26 mouse cellular contexts compared by ENCODE assay signal in the genomic region with DNA sequence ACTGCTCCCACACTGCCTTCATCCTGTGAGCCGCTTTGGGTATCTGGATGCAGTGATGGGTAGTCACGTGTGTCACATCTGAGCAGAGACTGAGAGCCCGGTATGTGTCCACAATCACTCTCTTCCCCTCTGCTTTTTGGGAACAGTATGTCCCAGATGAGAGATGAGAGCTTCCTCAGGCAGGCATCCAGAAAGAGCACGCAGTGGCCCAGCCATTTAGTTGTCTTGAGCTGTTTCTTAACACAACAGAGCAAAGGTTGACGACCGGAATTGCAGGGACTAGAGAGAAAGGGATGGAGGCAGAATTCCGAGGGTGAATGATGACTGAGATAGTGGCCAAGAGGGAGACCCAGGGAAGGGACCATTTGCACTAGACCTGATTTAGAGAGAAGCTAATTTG.
DNase-seq lines count a peak whose midpoint lies in the region; ATAC-seq and TF ChIP-seq lines count a peak whose summit lies in the region.
"Had no signal": no experiment of that assay in that cellular context is flagged by ENCODE, and none has a peak within 500 bp of the region (broad histone marks: within the 10 kb centered on the region; RNA-seq: fewer than 3 reads in every experiment).

No protein-coding gene starts in this region.

- no peak overlapping the region for H3K4me3 ChIP-seq in gastrocnemius, adult 2 months
- H3K4me3 ChIP-seq in kidney, embryonic 15.5 days (replicated peaks) = no peak overlapping the region
- H3K4me3 ChIP-seq: erythroblast, embryonic 14.5 days; heart, embryonic 10.5 days; heart, embryonic 15.5 days; intestine, embryonic 15.5 days; liver, embryonic 15.5 days; myocyte; neural tube, embryonic 12.5 days had no signal

- H3K4me1 ChIP-seq in kidney, embryonic 15.5 days = 0 out of 2 replicates have a peak, but pooled peaks cover 2% of the 10 kb centered on the region
- H3K4me1 ChIP-seq: heart, embryonic 15.5 days; intestine, embryonic 15.5 days; liver, embryonic 15.5 days; neural tube, embryonic 12.5 days had no signal

- H3K27ac ChIP-seq in gastrocnemius, adult 2 months = no peak overlapping the region
- no peak overlapping the region for H3K27ac ChIP-seq in kidney, embryonic 15.5 days
- H3K27ac ChIP-seq: heart, embryonic 10.5 days; heart, embryonic 15.5 days; intestine, embryonic 15.5 days; liver, embryonic 15.5 days; neural tube, embryonic 12.5 days had no signal

- H3K4me2 ChIP-seq in kidney, embryonic 15.5 days = no peak overlapping the region
- H3K4me2 ChIP-seq: heart, embryonic 15.5 days; intestine, embryonic 15.5 days; liver, embryonic 15.5 days; midbrain, embryonic 11.5 days; neural tube, embryonic 12.5 days had no signal

- H3K9ac ChIP-seq in kidney, embryonic 15.5 days = no peak overlapping the region
- H3K9ac ChIP-seq: heart, embryonic 15.5 days; intestine, embryonic 15.5 days; liver, embryonic 15.5 days; neural tube, embryonic 12.5 days had no signal

- peaks cover 30% of the 10 kb centered on the region for H3K27me3 ChIP-seq in kidney, embryonic 15.5 days
- H3K27me3 ChIP-seq: heart, embryonic 15.5 days; intestine, embryonic 15.5 days; liver, embryonic 15.5 days; neural tube, embryonic 12.5 days had no signal

- intact Hi-C loops in gastrocnemius, adult 2 months (cut with DNase I) = no loop called here

- TF ChIP-seq CTCF in gastrocnemius, adult 2 months (IDR thresholded peaks at IDR 0.05) = no peak

- H3K9me3 ChIP-seq in kidney, embryonic 15.5 days (replicated peaks) = no peaks in the 10 kb centered on the region
- H3K9me3 ChIP-seq: G1E; heart, embryonic 10.5 days; heart, embryonic 15.5 days; intestine, embryonic 15.5 days; liver, embryonic 15.5 days; neural tube, embryonic 12.5 days had no signal

- no peak for ATAC-seq in kidney, embryonic 15.5 days (replicated peaks; ENCODE audit: low FRiP score)
- ATAC-seq: forebrain, embryonic 16.5 days; hindbrain, embryonic 16.5 days; intestine, embryonic 15.5 days had no signal

- no peaks in the 10 kb centered on the region for H3K36me3 ChIP-seq in kidney, embryonic 15.5 days
- H3K36me3 ChIP-seq: G1E; heart, embryonic 10.5 days; heart, embryonic 15.5 days; intestine, embryonic 15.5 days; liver, embryonic 15.5 days; neural tube, embryonic 12.5 days had no signal

- DNase-seq in gastrocnemius, postnatal 25 days = peak; percentile 27
- no peak for DNase-seq in gastrocnemius, adult 2 months
- peak; percentile 43 for DNase-seq in kidney, adult 9 months
- DNase-seq in testis, postnatal 14 days (ENCODE audit: low spot score) = peak; percentile 19
- DNase-seq in testis, postnatal 10 days (ENCODE audit: low spot score) = no peak
- DNase-seq in thymus, postnatal 14 days = no peak
- DNase-seq: adrenal gland, adult 8-10 months; cerebellum, adult 2 months; cerebellum, postnatal 14 days; gastrocnemius, postnatal 14 days; heart, adult 11 months; liver; right cerebral cortex, adult 18-20 months; thymus, postnatal 25 days had no signal

- WGBS in kidney, embryonic 15.5 days = 44% methylated on average over 7 of the region's 7 CpGs

Comparison
In these comparisons a context has a peak if more than half of its experiments do, and no peak if none do; other contexts are left out.
1. DNase-seq: peak in gastrocnemius, postnatal 25 days (single experiment), kidney, adult 9 months (single experiment) and testis, postnatal 14 days (single experiment); none in gastrocnemius, adult 2 months (single experiment), testis, postnatal 10 days (single experiment) and thymus, postnatal 14 days (single experiment).